Mouse (Mus musculus): ENCODE measurements around the gene Ccdc57. TPM values are rescaled to one million over a fixed set of nuclear protein-coding genes. Genes with fewer than 3 reads are reported as not detected.

The Ccdc57 gene
- polyA plus RNA-seq, 1 experiment from 2014 or later, result 5.6 TPM

GRCm38 (mm10) chr11:120777123-120777522 is 155.5 kb downstream of the Ccdc57 start:
- H3K36me3 ChIP-seq (ENCODE audit: control insufficient read depth, insufficient read depth, low read length), result peaks cover 7% of the 10 kb centered on the region; the same call in 1 of the 2 replicates
- no peaks in the 10 kb centered on the region for H3K27me3 ChIP-seq (ENCODE audit: control insufficient read depth, insufficient read depth, low read length)
- H3K9ac ChIP-seq (replicated peaks; ENCODE audit: low read depth, low read length), result no peak overlapping the region
- no peak for ATAC-seq (ENCODE audit: insufficient number of reproducible peaks, insufficient read depth, low FRiP score, low read depth)
- no peaks in the 10 kb centered on the region; the same call in 1 of the 2 replicates for H3K4me1 ChIP-seq (ENCODE audit: control insufficient read depth, insufficient read depth, low read length)
- H3K4me3 ChIP-seq (ENCODE audit: low read depth, low read length), result no peak overlapping the region
- 35% methylated on average over 6 of the region's 6 CpGs for WGBS
- no peak overlapping the region for H3K4me2 ChIP-seq (replicated peaks; ENCODE audit: low read depth, low read length)
- no peaks in the 10 kb centered on the region for H3K9me3 ChIP-seq (ENCODE audit: control insufficient read depth, low read depth, low read length)
- H3K27ac ChIP-seq (ENCODE audit: low read length), result no peak overlapping the region

Other genes with a start within 250 kb of the Ccdc57 start
- gene Cenpx, start 219.1 kb downstream of the Ccdc57 start, polyA plus RNA-seq (2014; fragmentation: Nextera tagmentation; extraction: Ambion mirVana), result 152 and 165 TPM in 2 replicates
- 48.6 and 55.2 TPM in 2 replicates for gene Lrrc45, start 218.9 kb downstream of the Ccdc57 start, polyA plus RNA-seq (2014; fragmentation: Nextera tagmentation; extraction: Ambion mirVana)
- 11.1 and 11.7 TPM in 2 replicates for gene Rac3, start 211.4 kb downstream of the Ccdc57 start, polyA plus RNA-seq (2014; fragmentation: Nextera tagmentation; extraction: Ambion mirVana)
- 33.2 TPM in 2 replicates for gene Dcxr, start 205.6 kb downstream of the Ccdc57 start, polyA plus RNA-seq (2014; fragmentation: Nextera tagmentation; extraction: Ambion mirVana)
- 36.9 and 46.6 TPM in 2 replicates for gene Cbr2, start 200.8 kb downstream of the Ccdc57 start, polyA plus RNA-seq (2014; fragmentation: Nextera tagmentation; extraction: Ambion mirVana)
- gene Hmga1b, start 170.1 kb downstream of the Ccdc57 start, polyA plus RNA-seq (2014; fragmentation: Nextera tagmentation; extraction: Ambion mirVana), result 3.6 and 5.4 TPM in 2 replicates
- gene Rfng, start 148.7 kb downstream of the Ccdc57 start, polyA plus RNA-seq (2014; fragmentation: Nextera tagmentation; extraction: Ambion mirVana), result 27.8 and 29.5 TPM in 2 replicates
- 218 and 224 TPM in 2 replicates for gene Gps1, start 148.6 kb downstream of the Ccdc57 start, polyA plus RNA-seq (2014; fragmentation: Nextera tagmentation; extraction: Ambion mirVana)
- gene Dus1l, start 136.5 kb downstream of the Ccdc57 start, polyA plus RNA-seq (2014; fragmentation: Nextera tagmentation; extraction: Ambion mirVana), result 59.7 and 66.9 TPM in 2 replicates
- gene Fasn, start 108.3 kb downstream of the Ccdc57 start, polyA plus RNA-seq (2014; fragmentation: Nextera tagmentation; extraction: Ambion mirVana), result 69.0 and 70.9 TPM in 2 replicates
- gene Slc16a3, start 15.6 kb upstream of the Ccdc57 start, polyA plus RNA-seq (2014; fragmentation: Nextera tagmentation; extraction: Ambion mirVana), result 24.1 and 32.9 TPM in 2 replicates
- 70.4 and 70.6 TPM in 2 replicates for gene Csnk1d, start 58.5 kb upstream of the Ccdc57 start, polyA plus RNA-seq (2014; fragmentation: Nextera tagmentation; extraction: Ambion mirVana)
- gene Cd7, start 106.5 kb upstream of the Ccdc57 start, polyA plus RNA-seq (2014; fragmentation: Nextera tagmentation; extraction: Ambion mirVana), result 1.5 and 2.1 TPM in 2 replicates
- gene Sectm1b, start 130.7 kb upstream of the Ccdc57 start, polyA plus RNA-seq (2014; fragmentation: Nextera tagmentation; extraction: Ambion mirVana), result 0.32 and 1.1 TPM in 2 replicates
- gene Sectm1a, start 148.3 kb upstream of the Ccdc57 start, polyA plus RNA-seq (2014; fragmentation: Nextera tagmentation; extraction: Ambion mirVana), result 0.34 TPM in 1 of 2 replicates, not detected in the other
- gene Tex19.2, start 185.8 kb upstream of the Ccdc57 start, polyA plus RNA-seq (2014; fragmentation: Nextera tagmentation; extraction: Ambion mirVana), result not detected in 2 replicates
- gene Tex19.1, start 213.3 kb upstream of the Ccdc57 start, polyA plus RNA-seq (2014; fragmentation: Nextera tagmentation; extraction: Ambion mirVana), result not detected in 2 replicates
- not detected in 2 replicates for gene Uts2r, start 227.4 kb upstream of the Ccdc57 start, polyA plus RNA-seq (2014; fragmentation: Nextera tagmentation; extraction: Ambion mirVana)